Mouse (Mus musculus) lung, postnatal 10 days (tissue): ENCODE data around the gene Dcp1b.

ENCODE experiments used
- DNase-seq: peaks from one replicate; pipeline ENCODE4 v3.0.0; 2021

The Dcp1b gene

DNA sequence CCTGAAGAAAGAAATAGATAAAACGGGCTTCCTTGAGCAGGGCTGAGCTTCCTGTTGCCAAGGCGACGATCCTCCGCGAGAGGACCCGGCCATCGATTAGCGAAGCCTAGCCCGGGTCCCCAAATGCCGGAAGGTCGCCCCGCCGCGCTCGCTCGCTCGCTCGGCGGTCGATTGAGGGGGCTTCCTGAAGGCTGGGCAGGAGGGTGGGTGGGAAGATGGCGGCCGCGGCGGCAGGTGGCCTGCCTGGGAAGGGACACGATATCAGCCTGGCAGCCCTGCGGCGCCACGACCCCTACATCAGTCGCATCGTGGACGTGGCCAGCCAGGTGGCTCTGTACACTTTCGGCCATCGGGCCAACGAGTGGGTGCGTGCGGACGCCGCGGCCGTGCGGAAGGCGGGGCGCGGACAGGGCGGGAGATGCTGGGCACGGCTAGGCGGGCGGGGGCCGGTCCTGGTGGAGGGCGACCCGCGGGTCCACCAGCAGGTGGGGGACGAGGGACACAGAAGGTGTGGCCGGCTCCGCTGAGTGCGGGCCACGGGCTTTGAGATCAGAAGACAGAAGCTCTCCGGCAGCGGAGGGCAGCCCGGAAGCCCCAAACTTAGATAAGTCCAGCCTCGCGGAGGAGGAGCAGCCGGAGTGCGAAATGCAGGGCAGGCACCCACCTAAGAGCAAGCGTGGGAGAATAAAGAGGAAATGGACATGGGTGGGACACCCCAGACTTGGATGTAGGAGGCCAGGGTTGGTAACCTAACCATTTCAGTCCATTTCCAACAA, at the start of gene Dcp1b:
TSS of gene Dcp1b (plus strand) at position 176 of the 776 bp plus-strand sequence.
- DNase-seq = peak; percentile 94

DNA sequence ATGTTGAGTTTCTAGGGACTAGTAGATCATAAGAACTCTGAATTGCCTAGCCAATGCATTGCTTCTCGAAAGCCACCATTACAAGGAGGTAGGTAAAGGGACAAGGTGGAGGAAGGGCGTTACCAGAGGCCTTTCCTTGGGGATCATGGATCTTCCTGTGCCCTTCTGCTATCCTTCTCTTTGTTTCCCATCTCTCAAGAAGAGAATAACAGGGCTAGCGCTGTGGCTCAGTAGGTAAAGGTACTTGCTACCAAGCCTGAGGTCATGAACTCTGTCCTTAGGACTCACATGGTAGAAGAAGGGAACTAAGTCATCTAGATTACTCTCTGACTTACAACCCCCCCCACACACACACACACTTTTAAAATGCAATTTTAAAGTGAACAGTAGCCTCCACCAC, 48.1 kb upstream of the Dcp1b start:
- no peak for DNase-seq

DNA sequence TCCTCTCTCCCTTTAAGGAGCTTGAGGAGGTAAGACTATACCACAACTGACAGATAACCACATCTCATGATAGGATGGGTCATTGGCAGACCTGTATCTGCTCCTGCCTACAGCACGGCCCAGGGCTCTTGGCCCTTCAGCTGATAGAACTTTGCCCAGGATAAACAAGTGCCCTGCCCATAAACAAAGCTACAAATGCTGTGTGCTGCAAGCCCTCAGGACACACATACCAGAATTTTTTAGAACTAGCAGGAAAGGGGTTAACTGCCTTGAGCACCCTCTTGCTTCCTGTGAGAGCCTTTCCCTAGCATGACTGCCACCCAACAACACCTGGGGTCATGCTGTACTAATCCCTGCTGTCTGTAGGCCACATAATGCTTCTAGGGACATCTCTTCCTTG, 47.0 kb upstream of the Dcp1b start:
- no peak for DNase-seq

DNA sequence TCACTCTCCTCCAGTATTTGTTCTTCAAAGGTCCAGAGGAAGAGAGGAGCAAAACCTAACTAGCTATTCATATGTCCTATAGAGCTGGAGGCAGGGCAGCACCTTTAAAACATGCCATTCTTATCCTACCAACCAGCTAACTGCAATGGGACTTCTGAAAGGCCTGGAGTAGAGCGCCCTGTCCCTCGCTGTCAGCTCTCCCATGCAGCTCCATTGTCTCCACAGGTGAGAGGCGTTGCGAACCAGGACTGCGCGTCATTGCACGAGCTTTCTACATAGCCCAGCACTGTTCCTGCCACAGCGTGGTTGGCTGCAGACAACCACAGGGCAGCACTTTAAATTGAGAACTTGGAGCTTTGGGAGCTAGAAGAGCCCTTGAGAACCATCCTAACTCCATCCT, 46.5 kb upstream of the Dcp1b start:
- DNase-seq = no peak

DNA sequence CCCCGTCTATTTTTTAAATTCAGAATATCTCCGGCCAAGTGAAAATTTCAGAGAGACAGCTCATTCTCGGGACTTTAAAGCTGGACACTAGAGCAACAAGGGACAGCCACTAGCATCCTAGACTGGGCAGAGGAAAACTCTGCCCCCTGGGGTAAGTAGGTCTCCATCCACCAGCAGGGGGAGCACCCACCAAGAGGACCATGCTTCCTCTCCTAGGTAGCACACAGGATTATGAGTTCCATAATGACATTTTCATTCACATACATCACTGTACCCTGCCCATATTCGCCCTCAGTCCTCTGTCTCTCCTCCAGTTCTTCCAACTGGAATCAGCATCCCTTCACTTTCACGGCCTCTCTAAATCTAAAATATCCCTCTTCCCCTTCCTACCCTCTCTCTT, 45.4 kb upstream of the Dcp1b start:
- DNase-seq = peak; percentile 70

DNA sequence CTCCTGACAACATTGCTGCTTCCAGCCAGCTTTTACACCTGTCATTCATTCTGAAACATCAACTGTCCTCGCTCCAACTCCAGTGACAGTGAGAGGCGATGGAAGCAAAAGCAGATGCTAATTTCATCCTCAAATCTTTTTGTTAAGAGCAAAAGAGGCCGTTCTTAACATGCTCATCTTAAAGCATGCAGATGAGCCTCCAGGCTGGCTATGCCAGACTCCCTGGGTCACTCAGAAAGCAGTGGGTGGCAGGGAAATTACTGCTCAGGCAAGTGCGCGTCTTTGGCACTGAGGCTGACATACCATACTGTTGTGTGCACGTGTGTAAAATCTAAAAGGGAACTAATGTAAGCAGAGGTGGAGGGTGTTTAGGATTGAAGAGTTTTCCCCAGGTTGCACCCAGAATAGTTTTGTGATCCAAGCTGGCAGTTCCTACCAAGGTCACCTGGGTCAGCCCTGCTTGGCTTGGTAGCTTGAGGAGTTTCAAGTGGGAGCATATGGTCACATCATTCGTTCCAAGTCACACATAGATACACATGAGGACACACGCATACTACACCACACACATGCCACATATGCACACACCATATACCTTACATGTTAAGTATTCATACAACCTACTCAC, 42.8 kb upstream of the Dcp1b start:
- no peak for DNase-seq

DNA sequence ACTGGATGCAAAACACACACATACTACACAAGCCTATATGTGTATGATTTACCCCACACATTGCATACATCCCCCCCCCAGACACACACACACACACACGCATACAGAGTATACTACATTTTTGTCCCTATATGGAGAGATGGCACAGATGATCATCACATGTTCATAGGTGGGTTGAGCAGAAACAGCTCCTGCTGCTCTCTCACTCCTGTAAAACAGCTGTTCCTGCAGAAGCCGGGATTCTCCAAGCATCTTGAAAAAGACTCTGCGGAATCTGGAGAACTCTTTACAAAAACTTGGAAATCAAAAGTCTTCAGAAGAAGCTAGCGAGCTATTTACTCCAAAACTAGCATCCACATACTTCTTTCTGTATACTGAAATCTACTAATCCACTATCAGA, 42.2 kb upstream of the Dcp1b start:
- DNase-seq = no peak

DNA sequence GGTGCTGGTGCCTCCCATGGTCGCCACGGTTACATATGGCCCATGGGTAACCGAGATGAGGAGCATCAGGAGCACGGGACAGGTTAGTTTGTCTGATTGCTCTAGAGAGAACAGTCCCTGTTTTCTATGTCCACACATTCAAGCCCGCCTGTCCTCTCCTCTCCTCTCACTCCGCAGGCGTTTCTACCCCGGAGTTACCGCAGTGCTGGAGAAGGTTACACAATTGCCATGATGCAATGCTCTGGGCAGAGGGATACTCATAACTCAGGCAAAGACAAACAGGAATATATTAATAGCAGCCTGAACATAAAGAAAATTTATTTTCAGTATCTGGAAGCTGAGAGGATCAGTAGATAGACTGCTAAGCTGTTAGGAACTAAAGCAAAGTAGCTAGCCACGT, 37.3 kb upstream of the Dcp1b start:
- peak; percentile 48 for DNase-seq

DNA sequence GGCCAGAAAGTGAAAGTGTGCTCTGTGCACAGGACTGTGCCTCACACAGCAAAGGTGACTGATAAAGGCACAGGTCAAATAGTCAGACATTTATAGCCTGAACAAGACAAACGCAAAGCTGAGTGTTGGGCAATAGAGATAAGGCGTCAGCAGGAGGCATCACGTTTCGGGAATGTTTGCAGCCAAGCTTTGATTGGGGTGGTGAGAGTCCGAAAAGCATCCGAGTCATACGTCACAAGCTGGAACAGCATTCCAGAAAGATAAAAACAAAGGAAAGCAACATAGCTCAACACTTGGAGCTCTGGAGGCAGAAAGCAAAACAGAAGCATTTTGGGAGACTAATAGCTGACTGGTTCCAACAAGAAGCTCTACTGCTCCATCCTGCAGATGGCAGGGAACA, 35.5 kb upstream of the Dcp1b start:
- DNase-seq = no peak

DNA sequence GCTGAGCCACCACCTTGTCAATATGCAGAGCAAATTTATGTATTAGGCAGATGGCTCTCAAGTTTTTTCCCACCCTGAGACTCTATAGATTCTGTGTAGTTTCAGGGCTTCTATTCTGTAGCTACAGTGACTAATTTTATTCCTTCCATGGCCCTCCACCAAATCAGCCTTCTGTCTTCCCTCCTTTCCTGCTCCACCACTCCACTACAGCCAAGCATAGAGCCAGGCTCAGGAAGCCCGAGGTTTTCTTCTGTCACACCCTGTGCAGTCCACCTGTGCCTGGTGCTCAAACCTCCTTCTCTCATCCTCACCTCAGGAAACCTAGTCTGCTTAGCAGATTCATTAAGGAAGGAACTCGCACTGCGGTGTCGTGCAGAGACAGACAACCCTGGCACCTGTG, 29.9 kb upstream of the Dcp1b start:
- no peak for DNase-seq

DNA sequence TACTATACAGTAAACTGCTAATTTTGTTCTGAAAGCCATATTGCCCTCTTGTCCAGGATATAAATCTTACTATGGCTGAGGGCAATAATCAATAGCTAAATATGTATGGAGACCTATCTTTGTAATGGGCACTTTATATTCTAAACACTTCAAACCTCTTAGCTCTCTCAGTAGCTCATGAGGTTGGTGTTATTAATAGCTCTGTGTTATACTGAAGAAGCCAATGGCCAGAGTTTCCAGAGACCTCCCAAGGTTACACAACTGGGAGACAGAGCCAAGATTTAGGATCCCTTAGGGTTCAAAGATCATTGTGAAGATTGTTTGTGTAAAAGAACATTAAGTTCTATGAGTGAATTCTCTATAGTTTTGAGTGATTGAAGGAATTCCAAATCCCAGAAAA, 9.4 kb upstream of the Dcp1b start:
- no peak for DNase-seq

DNA sequence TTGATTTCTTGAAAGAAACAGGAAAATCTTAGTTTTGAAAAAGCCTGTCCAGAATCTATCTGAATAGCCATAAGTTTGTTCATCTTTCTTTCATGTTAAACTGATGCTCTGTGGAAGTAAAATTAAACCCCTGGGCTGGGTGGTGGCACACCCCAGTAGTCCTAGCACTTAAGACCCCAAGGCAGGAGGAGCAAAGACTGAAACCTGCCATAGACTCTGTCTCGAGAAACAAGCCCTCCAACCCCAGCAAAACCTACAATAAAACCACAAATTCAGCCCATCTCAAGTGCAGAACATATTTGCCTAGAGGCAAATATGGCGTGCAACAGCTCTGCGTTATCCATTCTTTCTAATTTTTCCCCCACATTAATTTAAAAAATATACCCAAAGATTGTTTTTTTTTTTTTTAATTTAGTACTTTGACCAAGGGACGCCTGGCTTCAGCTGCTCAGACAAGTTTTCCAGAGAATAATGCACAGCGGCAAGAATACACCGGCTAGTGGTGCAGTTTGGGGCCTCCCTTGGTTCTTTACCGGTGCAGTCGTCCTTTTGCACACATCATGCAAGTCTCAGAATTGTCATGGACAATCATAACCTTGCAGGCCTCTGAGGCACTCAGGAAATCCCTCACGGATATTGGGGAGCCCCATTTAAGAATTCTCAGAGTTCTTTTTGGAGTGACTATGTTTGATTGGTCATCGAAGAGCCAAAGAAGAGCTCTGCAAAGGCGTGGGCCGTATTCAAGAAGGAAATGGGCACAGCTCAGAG, 562 bp upstream of the Dcp1b start:
- no peak for DNase-seq

DNA sequence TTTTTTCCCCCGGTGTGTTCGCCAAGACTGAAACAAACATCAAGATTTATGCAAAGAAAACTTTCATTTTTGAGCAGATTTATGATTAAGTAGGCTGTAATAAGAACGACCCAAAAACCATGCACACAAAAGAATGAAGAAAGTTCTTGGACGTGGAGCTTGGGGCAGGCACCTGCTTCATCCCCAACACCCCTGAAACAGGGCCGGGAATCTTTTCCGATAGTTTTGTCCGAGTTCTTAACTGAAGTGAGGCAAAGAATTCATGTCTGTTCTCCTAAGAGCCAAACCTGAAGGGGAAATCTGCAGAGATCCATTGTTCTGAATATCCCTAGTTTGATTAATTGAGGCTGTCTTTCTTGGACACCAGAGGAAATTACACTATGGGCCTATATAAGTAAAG, 1.1 kb downstream of the Dcp1b start:
- DNase-seq = no peak

DNA sequence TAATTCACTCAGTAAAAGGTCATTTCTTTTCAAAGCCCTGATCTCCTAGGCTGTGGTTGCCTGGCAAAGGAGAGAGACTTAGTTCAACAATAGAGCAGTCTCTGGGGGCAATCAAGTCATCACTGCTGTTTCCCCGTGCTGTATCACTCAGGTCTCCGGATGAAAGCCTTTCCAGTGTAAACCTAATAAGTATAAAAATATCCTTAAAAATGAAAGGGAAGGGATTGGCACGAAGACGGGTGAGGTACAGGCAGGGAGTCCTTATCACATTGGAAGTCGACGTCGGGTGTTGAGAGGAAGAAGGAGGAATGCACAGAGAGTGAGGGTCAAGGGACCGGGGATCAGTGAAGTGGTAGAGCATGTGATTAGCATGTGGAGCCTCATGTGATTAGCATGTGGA, 2.0 kb downstream of the Dcp1b start:
- DNase-seq = no peak

DNA sequence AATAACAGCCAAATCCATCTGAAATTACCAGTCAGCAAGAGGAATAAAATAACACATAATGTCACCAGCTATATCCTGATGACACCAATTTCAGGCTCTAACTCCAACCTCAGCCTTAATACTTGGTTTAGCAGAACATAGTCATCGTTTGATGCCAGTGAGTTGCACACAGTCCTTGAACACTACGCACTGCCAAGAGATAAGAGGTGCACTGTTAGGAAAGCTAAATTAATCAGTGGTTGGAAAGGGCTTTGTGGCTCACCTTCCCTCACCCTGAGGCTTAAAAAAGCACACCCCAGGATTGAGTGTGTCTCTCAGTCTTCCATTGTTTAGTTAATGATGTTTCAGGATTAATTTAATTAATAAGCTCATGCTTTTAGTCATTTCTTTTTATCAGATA, 5.1 kb downstream of the Dcp1b start:
- no peak for DNase-seq

DNA sequence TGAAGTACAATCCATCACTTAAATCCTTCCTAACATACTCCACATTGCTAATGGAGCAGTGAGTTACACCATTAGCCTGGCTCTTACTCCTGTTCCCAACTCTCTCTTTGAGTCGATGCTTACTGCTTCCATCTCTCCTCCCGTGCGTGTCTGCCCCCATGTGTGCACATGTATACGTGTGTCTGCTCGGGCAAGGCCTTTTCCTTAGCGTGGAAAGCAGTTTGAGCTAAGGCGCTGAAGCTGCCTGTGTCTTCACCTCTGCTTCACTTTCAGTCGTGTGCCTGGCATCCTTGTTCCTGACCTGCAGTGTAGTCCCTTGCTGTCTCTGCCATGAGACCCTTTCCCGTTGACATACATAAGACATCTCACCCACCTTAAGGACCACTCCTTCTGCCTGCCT, 7.2 kb downstream of the Dcp1b start:
- DNase-seq = no peak

DNA sequence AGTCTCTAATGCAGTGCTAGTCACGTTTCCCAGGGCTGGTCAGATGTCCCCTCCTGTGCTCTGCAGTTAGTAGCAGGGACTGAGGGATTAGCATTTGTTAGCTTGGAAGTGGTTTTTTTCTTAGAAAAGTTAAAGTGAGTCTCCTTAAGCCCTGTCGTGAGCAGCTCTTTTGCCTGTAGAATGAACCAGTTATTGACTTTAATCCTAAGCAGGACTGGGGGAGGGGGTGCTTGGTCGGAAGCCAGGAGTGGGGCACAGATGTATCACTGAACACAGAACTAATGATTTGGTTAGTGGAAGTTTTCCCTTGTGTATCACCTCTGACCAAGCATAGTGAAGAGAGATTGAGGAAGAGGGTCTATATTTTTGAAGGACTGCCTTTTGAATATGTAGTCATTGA, 8.7 kb downstream of the Dcp1b start:
- DNase-seq = no peak

DNA sequence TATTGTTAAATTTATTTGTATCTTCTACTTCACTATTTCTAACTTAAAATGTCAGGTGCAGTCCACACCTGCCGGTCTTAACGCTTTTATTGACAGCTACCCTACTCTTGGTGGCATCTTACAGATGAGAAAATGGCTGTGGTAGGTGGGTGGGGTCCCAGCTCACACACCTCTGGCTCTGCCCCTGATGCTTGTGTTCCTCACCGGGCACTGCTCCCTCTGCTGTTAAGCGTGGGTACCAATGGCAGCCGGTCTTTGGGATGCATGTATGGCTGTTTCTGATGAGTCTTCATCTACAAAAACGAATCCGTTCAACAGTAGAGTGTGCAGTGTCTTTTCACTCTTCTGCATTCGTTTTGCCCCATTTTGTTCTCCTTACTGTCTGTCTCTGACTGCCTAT, 11.6 kb downstream of the Dcp1b start:
- DNase-seq = peak; percentile 24

DNA sequence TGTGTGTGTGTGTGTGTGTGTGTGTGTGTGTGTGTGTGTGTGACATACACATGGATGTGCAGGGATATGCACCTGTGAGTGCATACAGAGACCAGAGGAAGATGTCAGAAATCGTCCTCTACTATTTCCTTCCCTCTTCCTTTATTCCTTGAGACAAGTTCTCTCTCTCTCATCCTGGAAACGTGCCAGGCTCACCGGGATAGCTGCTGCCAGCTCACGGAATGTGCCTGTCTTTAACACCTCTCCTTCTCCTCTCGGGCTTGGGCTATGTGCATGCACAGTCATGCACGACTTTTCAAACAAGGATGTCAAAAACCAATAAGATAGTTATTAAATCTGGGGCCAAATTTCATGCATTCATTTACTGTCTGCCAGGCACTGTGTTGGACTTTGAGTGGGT, 12.6 kb downstream of the Dcp1b start:
- no peak for DNase-seq

DNA sequence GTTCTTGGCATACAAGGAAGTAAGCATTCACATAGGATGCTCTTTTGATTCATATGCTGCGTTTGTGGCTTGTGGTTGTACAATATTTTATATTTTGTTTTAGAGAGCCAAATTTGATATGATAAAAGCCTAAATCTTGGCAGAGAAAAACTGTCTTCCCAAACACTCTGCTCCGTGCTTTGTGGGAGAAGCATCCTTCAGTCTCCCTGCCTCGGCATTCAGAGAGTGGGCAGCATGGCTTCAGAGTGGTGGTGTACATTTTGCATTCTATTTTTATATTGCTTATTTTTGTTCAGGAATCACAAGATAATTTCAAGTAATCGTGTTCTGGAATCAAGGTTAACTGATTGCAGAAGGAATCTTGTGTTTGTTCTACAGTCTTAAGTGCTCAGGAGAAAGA, 16.4 kb downstream of the Dcp1b start:
- DNase-seq = no peak

DNA sequence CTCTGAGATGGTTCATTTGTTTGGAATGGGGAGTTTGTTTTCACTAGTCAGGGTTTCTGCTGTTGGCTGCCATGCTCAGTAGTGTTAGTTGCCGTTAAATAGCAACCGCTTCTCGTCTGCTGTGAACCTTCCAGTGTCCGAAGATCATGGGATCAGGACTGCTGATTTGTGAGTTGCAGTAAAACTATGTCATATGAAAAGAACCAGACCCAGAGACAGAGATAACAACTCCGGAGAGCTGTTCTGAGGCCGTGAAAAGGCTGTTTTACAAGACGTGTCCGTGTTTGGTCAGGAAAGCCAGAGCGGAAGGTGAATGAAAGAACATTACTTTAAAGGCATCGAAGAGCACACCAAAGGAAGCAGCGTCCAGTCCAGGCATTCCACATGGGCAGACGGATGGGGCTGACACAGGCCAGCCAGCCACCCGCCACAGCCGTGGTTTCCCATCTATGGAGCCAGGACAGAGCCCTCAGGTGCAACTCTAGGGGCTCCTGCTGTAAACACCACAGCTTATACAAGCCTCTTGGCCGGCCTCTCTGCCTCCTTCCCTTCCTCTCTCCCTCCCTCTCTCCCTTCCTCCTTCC, 18.6 kb downstream of the Dcp1b start:
- DNase-seq = no peak

DNA sequence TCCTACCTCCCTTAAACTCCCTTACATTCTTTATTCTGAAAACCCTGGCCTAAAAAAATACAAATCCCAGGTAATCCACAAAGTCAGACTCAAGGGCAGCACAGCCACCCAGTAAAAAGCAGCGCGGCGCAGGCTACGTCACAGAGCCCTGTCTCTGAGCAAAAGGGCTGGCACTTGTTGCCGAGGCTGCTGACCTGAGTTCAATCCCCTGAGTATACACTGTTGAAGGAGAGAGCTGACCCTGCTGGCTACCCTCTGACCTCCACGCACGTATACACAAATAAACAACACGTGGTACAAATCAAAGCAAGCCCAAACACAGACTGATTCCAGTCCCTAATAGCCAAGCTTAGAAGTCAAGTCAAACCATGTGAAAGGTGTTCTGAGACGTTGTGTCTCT, 19.1 kb downstream of the Dcp1b start:
- DNase-seq = no peak

DNA sequence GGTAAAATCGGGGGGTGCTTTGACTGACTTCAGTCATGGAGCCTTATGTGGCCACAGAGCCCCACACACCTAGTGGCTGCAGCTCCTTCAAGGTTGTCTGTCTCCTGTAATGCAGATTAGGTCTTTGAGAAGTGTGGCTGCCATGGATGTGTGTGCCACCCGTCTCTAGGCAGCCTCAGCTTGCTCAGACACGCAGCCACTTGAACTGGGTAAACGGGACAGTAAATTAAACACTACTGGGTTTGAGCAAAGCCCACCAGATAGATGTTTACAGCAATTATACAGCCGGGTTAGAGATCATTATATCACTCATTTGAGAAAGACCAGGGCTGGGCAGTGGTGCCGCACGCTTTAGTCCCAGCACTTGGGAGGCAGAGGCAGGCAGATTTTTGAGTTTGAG, 19.5 kb downstream of the Dcp1b start:
- no peak for DNase-seq
